21 mouse cellular contexts compared by ENCODE assay signal in genomic region chr9:7669674-7670073, GRCm38 (mm10). TPM values are rescaled to one million over a fixed set of nuclear protein-coding genes. Genes with fewer than 3 reads are reported as not detected.
"Had no signal": no experiment of that assay in that cellular context is flagged by ENCODE, and none has a peak within 500 bp of the region (broad histone marks: within the 10 kb centered on the region; RNA-seq: fewer than 3 reads in every experiment).

No protein-coding gene starts in this region.

- H3K27me3 ChIP-seq: neural tube, embryonic 15.5 days; stomach, embryonic 15.5 days had no signal

- DNase-seq: retina, postnatal 1 day; right cerebral cortex, adult 18-20 months; right cerebral cortex, postnatal 14 days; right cerebral cortex, postnatal 25 days; right cerebral cortex, postnatal 4 days; spleen, adult 18-20 months; thymus, adult 18-20 months; thymus, adult 2 months; thymus, postnatal 14 days; thymus, postnatal 25 days; thymus, postnatal 36 days; thymus, postnatal 4 days had no signal

- H3K36me3 ChIP-seq: neural tube, embryonic 15.5 days; stomach, embryonic 15.5 days had no signal

- H3K4me1 ChIP-seq: neural tube, embryonic 15.5 days; stomach, embryonic 15.5 days had no signal

- H3K9ac ChIP-seq: neural tube, embryonic 15.5 days; stomach, embryonic 15.5 days had no signal

- H3K27ac ChIP-seq: neural tube, embryonic 15.5 days; stomach, embryonic 15.5 days; stomach, postnatal 0 days had no signal

- H3K4me2 ChIP-seq: neural tube, embryonic 15.5 days; stomach, embryonic 15.5 days had no signal

- H3K9me3 ChIP-seq: neural tube, embryonic 15.5 days; stomach, embryonic 15.5 days had no signal

- H3K4me3 ChIP-seq: neural tube, embryonic 15.5 days; stomach, embryonic 15.5 days had no signal

RNA-seq across cellular contexts. Expression of gene Mmp7, which starts 22.2 kb away (rescaled TPM):
- total RNA-seq: neutrophil, adult 5-6 weeks had no signal
- polyA plus RNA-seq: neural tube, embryonic 14.5 days; neural tube, embryonic 15.5 days; spleen, adult 2 months; testis, adult 2 months; urinary bladder, adult 2 months had no signal

RNA-seq across cellular contexts. Expression of gene Mmp20, which starts 41.6 kb away (rescaled TPM):
- total RNA-seq: neutrophil, adult 5-6 weeks had no signal
- polyA plus RNA-seq: neural tube, embryonic 14.5 days; neural tube, embryonic 15.5 days; spleen, adult 2 months; stomach, embryonic 15.5 days; stomach, embryonic 16.5 days; stomach, postnatal 0 days; testis, adult 2 months; urinary bladder, adult 2 months had no signal
